Mouse (Mus musculus) ovary, adult 18-20 months (tissue): ENCODE data around the gene Vamp1.

Experiments
- DNase-seq: peaks from one replicate; pipeline ENCODE4 v3.0.0; 2022; ENCODE audit warnings: low spot score, mixed read lengths

The Vamp1 gene

DNA sequence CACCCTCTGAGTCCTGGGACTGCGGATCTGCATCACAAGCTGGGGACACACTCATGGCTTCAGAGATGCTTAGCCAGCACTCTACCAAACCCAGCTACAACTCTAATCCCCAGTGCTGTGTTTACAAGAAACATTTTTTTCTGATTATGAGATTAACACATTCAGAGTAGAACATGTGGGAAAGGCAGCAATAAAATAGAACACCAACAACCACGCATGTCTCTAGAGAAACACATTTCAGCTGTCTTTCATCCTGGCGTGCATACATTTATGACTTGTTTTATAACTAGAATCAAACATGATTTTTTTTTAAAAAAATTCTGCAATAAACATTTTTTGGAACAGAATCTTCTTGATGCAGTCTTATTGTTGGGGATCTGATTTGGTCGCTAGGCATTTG, 71.6 kb downstream of the Vamp1 start:
- no peak for DNase-seq

DNA sequence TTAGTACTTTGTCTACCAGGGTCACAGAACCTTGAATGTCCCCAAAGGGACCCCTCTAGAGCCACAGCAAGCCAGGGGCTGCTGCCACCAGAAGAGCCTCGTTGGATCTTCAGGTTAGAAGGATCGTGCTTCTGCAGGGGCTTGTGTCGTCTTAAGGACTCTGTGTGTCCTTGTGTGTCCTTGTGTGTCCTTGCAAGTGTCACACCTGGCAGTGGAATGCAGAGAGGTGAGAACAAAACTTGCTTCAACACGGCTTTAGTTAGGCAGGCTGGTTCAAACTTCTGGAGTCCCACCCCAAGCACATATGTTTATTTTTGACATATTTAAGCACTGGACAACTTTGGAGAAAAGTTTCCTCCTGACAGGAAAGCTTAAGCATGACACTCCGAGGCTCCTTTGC, 73.4 kb downstream of the Vamp1 start:
- no peak for DNase-seq

DNA sequence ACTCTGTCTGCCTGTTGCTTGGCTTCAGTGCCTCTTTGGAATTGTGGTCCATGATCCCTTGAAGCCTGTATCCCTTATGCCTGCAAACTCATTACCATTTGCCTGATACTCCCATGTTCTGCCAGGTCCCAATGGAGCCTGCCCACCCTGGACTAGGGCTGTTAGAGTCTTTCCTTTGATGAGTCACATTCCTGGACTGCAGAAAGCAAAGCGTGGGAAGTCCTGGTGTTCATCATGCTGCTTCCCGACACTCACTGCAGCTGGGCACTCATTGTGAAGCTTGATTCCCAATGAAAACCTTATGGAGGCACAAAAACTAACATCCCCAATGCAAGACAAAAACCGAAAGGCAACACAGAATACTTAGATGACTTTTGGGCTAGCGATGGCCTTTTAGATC, 76.0 kb downstream of the Vamp1 start:
- DNase-seq = no peak

DNA sequence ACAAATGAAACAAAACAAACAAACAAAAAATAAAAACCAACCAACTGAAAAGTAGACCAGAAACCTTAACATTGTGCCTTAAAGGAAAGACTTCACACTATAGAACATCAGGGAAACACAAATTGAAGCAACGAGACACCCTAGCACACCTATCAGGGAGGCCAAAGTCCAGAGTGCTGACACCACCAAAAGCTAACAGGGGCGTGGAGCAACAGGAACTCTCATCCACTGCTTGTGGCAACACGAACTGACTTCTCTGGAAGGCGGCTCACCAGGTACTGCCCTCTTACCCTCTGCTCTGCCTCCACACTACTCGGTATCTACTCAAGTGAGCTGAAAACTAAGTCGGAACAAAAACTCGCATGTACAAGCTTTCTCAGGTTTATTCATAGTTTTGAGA, 76.9 kb downstream of the Vamp1 start:
- no peak for DNase-seq

DNA sequence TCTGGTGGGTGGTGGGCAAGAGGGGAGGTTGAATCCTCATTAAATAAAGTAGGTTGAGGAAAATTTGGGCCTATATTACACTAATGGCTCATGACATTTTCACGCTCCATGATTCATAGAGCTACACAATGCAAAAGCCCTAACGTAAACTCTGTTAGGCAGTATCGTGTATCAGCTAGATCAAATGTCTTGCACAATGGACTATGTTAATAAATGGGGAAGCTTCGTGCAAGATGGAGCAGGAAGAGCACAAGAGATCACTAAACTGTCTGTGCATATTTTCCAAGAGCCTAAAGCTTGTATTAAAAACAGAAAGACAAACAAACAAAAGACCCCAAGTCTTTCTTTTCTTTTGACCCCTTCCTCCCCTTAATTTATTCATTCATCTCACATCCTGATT, 78.7 kb downstream of the Vamp1 start:
- DNase-seq = no peak
